ENCODE assay signal across 8 mouse cellular contexts in genomic region chr13:95524674-95525491, GRCm38 (mm10). TPM values are rescaled to one million over a fixed set of nuclear protein-coding genes. Genes with fewer than 3 reads are reported as not detected.
DNase-seq lines count a peak whose midpoint lies in the region; ATAC-seq and TF ChIP-seq lines count a peak whose summit lies in the region.

Gene F2rl1, minus strand, starts transcription at chr13:95525227.

- WGBS in forebrain, postnatal 0 days: under 1% methylated on average over 54 of the region's 54 CpGs
- WGBS in intestine, embryonic 14.5 days: under 1% methylated on average over 54 of the region's 54 CpGs
- WGBS in liver, embryonic 15.5 days (ENCODE audit: insufficient replicate concordance): 1% methylated on average over 54 of the region's 54 CpGs

- H3K9me3 ChIP-seq in forebrain, postnatal 0 days (ENCODE audit: low read length): no peaks in the 10 kb centered on the region
- H3K9me3 ChIP-seq in intestine, embryonic 14.5 days (ENCODE audit: control insufficient read depth, low read length): no peaks in the 10 kb centered on the region
- no peaks in the 10 kb centered on the region for H3K9me3 ChIP-seq in liver, embryonic 15.5 days (replicated peaks)

- H3K36me3 ChIP-seq in forebrain, postnatal 0 days (ENCODE audit: insufficient read depth): no peaks in the 10 kb centered on the region
- H3K36me3 ChIP-seq in intestine, embryonic 14.5 days (ENCODE audit: control insufficient read depth, insufficient read depth, low read length): no peaks in the 10 kb centered on the region
- no peaks in the 10 kb centered on the region for H3K36me3 ChIP-seq in liver, embryonic 15.5 days (replicated peaks)

- peaks cover 29% of the 10 kb centered on the region for H3K27me3 ChIP-seq in forebrain, postnatal 0 days (ENCODE audit: insufficient read depth, low read length)
- H3K27me3 ChIP-seq in intestine, embryonic 14.5 days (replicated peaks; ENCODE audit: control insufficient read depth, insufficient read depth, low read length): peaks cover 25% of the 10 kb centered on the region
- H3K27me3 ChIP-seq in liver, embryonic 15.5 days: peaks cover 92% of the 10 kb centered on the region

- peak within 1 kb of the TSS; percentile 59 for H3K4me2 ChIP-seq in forebrain, postnatal 0 days (ENCODE audit: low read depth)
- peak within 1 kb of the TSS; percentile 82 for H3K4me2 ChIP-seq in intestine, embryonic 14.5 days (ENCODE audit: low read length)
- H3K4me2 ChIP-seq in liver, embryonic 15.5 days: peak within 1 kb of the TSS; percentile 68

- peak within 1 kb of the TSS; percentile 18 for H3K9ac ChIP-seq in forebrain, postnatal 0 days
- peak within 1 kb of the TSS; percentile 27 for H3K9ac ChIP-seq in intestine, embryonic 14.5 days (ENCODE audit: low read length)
- 0 out of 2 replicates have a peak within 1 kb of the TSS, but pooled peaks have one; percentile 19 for H3K9ac ChIP-seq in liver, embryonic 15.5 days

- peaks cover 2% of the 10 kb centered on the region; the same call in 1 of the 2 replicates for H3K4me1 ChIP-seq in brown adipose tissue, adult 24 weeks (ENCODE audit: control insufficient read depth, insufficient read depth, insufficient read length, low read length)
- H3K4me1 ChIP-seq in forebrain, postnatal 0 days (ENCODE audit: insufficient read depth): 0 out of 2 replicates have a peak, but pooled peaks cover 14% of the 10 kb centered on the region
- no peaks in the 10 kb centered on the region; the same call in 1 of the 2 replicates for H3K4me1 ChIP-seq in intestine, embryonic 14.5 days (replicated peaks; ENCODE audit: control insufficient read depth, insufficient read depth, low read length)
- H3K4me1 ChIP-seq in liver, embryonic 15.5 days (replicated peaks): peaks cover 17% of the 10 kb centered on the region

- no peak within 1 kb of the TSS for H3K27ac ChIP-seq in brown adipose tissue, adult 24 weeks (replicated peaks; ENCODE audit: low read depth, low read length)
- H3K27ac ChIP-seq in forebrain, postnatal 0 days (ENCODE audit: low read depth, low read length): no peak within 1 kb of the TSS
- peak within 1 kb of the TSS; percentile 47; the same call in 1 of the 2 replicates for H3K27ac ChIP-seq in intestine, embryonic 14.5 days (ENCODE audit: low read depth)
- H3K27ac ChIP-seq in liver, embryonic 15.5 days (replicated peaks): no peak within 1 kb of the TSS

- ATAC-seq in forebrain, postnatal 0 days: peak; percentile 47
- peak; percentile 90 for ATAC-seq in intestine, embryonic 14.5 days (replicated peaks; ENCODE audit: low FRiP score, low TSS enrichment, low read depth)
- peak; percentile 72 for ATAC-seq in liver, embryonic 15.5 days (ENCODE audit: insufficient read depth)

- DNase-seq in ES-CJ7 (ENCODE audit: low read depth, low spot score): peak; percentile 87
- DNase-seq in forebrain, postnatal 0 days: peak; percentile 30
- DNase-seq in intestine, embryonic 14.5 days (ENCODE audit: low spot score): peak; percentile 81
- DNase-seq in neural tube, embryonic 10.5 days (ENCODE audit: extremely low spot score, low spot score): peak; percentile 54
- DNase-seq in urinary bladder, adult 2 months (ENCODE audit: low spot score): peak; percentile 71
- DNase-seq in MN1 (ENCODE audit: low spot score): no peak

- peak within 1 kb of the TSS; percentile 54 for H3K4me3 ChIP-seq in brown adipose tissue, adult 24 weeks (ENCODE audit: insufficient read depth, low read depth, low read length)
- H3K4me3 ChIP-seq in forebrain, postnatal 0 days (ENCODE audit: low read depth, low read length): peak within 1 kb of the TSS; percentile 29
- H3K4me3 ChIP-seq in intestine, embryonic 14.5 days (ENCODE audit: low read depth, low read length): peak within 1 kb of the TSS; percentile 37
- H3K4me3 ChIP-seq in liver, embryonic 15.5 days (replicated peaks): peak within 1 kb of the TSS; percentile 50

- TF ChIP-seq CTCF in forebrain, postnatal 0 days (IDR thresholded peaks at IDR 0.05; ENCODE audit: low read depth): no peak

RNA-seq across cellular contexts. Expression of gene F2rl1, which starts in this region (rescaled TPM):
- polyA plus RNA-seq in brown adipose tissue, adult 24 weeks (2012; ENCODE audit: insufficient read depth, insufficient read length, missing spikeins): not detected in 2 replicates
- 0.19 and 0.23 TPM in 2 replicates for total RNA-seq in forebrain, postnatal 0 days (2014; rRNA removed)
- 0.05 and 0.13 TPM in 2 replicates for polyA plus RNA-seq in forebrain, postnatal 0 days (2015; fragmentation: Nextera tagmentation; extraction: Ambion mirVana)
- polyA plus RNA-seq in intestine, embryonic 14.5 days (2014; fragmentation: Nextera tagmentation; extraction: Ambion mirVana): 14.2 and 14.3 TPM in 2 replicates
- polyA plus RNA-seq in liver, embryonic 15.5 days (2015; fragmentation: Nextera tagmentation; extraction: Ambion mirVana): 0.47 and 0.71 TPM in 2 replicates
- 6.8 and 8.2 TPM in 2 replicates for polyA plus RNA-seq in urinary bladder, adult 2 months (2012; rRNA removed)

Comparison
In these comparisons a context has a peak if more than half of its experiments do, and no peak if none do; other contexts are left out.
1. Peak in DNase-seq, ATAC-seq, H3K4me3 ChIP-seq, H3K9ac ChIP-seq and H3K4me2 ChIP-seq in forebrain, postnatal 0 days; RNA of the gene not detected or under 1 TPM.
2. Peak in ATAC-seq, H3K4me3 ChIP-seq, H3K9ac ChIP-seq and H3K4me2 ChIP-seq in liver, embryonic 15.5 days; RNA of the gene not detected or under 1 TPM.